Mouse (Mus musculus) liver, adult 2 months (tissue): Measurements from ENCODE around the gene Pofut2. TPM values are rescaled to one million over a fixed set of nuclear protein-coding genes. Genes with fewer than 3 reads are reported as not detected.
A peak's percentile ranks its signal among the peaks of the same experiment; 100 is the strongest.

Source experiments
- DNase-seq: peaks from one replicate; pipeline ENCODE4 v3.0.0-alpha.2; 2011; ENCODE audit warnings: low read depth, low spot score; ENCODE audit errors: extremely low read depth
- H3K27ac ChIP-seq: fragments of 200-500 bp; replicated peaks from 2 replicates; pipeline ENCODE4 v1.5.1; 2012; ENCODE audit warnings: low read depth, mild to moderate bottlenecking, control low read depth, inconsistent platforms, low read length; ENCODE audit not compliant: insufficient read depth
- H3K27me3 ChIP-seq: fragments of 200-500 bp; 2 replicates; pipeline ENCODE4 v1.6.1; 2012; ENCODE audit warnings: mild to moderate bottlenecking, moderate library complexity, low read length, inconsistent platforms; ENCODE audit not compliant: control insufficient read depth, insufficient read depth
- H3K36me3 ChIP-seq: fragments of 200-500 bp; 2 replicates; pipeline ENCODE4 v1.6.1; 2012; ENCODE audit warnings: low read length, inconsistent platforms; ENCODE audit not compliant: control insufficient read depth, insufficient read depth
- H3K4me1 ChIP-seq: fragments of 200-500 bp; 2 replicates; pipeline ENCODE4 v1.6.1; 2011; ENCODE audit warnings: low read length; ENCODE audit not compliant: control insufficient read depth, insufficient read depth
- H3K4me3 ChIP-seq: fragments of 200-500 bp; 2 replicates; pipeline ENCODE4 v1.5.1; 2011; ENCODE audit warnings: low read depth, mild to moderate bottlenecking, control low read depth, low read length, moderate library complexity; ENCODE audit not compliant: insufficient read depth
- H3K79me2 ChIP-seq: fragments of 200-500 bp; 2 replicates; pipeline ENCODE4 v1.6.1; 2012; ENCODE audit warnings: inconsistent platforms, mild to moderate bottlenecking, low read length, moderate library complexity; ENCODE audit not compliant: control insufficient read depth, insufficient read depth
- H3K9ac ChIP-seq: fragments of 200-500 bp; 2 replicates; pipeline ENCODE4 v1.6.1; 2012; ENCODE audit warnings: low read depth, mild to moderate bottlenecking, control low read depth, inconsistent platforms, low read length
- CTCF ChIP-seq: fragments of 200-500 bp; IDR thresholded peaks from 2 replicates; pipeline ENCODE4 v1.5.1; 2011; ENCODE audit warnings: low read depth, low read length, control low read depth
- POLR2A ChIP-seq: fragments of 200-500 bp; IDR thresholded peaks from 2 replicates; pipeline ENCODE4 v1.6.1; 2011; ENCODE audit warnings: low read length, control low read depth; ENCODE audit not compliant: insufficient read depth; ENCODE audit errors: extremely low read depth
- WGBS: fragments of 180-500 bp; shearing (Covaris S2); methylation state at CpG from one replicate; pipeline ENCODE4 v1.1.7; 2018; 5-methylcytosine and 5-hydroxymethylcytosine counted together
- polyA plus RNA-seq: library from polyadenylated mRNA; depleted of rRNA; stranded (reverse); fragments of >200 nt; gene quantifications from 2 replicates; pipeline ENCODE4 v1.2.3, GENCODE M21; 2012; rRNA removed
- total RNA-seq: library from RNA; depleted of rRNA; stranded (reverse); fragments of >200 nt; gene quantifications from 2 replicates; pipeline ENCODE4 v1.2.3, GENCODE M21; 2014; rRNA removed

The Pofut2 gene
- total and polyA plus RNA-seq, 2 experiments: 6.9 to 23.0 TPM

DNA sequence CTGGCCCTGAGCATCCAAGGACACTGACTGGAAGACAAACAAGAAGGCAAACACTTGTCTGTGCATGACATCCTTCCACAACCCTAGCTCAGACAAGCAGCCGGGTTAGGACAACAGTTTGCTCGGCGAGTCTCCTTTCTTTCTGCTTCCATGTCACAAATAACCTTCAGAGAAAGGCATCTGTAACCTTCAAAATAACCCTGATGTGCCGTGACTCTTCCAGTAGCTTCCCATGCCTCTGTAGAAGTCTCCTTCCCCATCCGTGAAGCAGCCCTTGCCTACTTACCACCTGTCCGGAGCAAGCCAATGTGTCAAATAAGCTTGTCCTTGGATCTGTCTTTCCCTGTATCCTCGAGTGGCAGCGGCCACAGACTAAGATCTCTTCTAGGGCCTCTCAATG lies 46.7 kb downstream of the Pofut2 start:
- no peak for DNase-seq
- Histone ChIP-seq H3K27ac (no peak overlapping the region), H3K79me2 (no peaks in the 10 kb centered on the region), H3K27me3 (no peaks in the 10 kb centered on the region), H3K9ac (no peak overlapping the region), H3K4me1 (no peaks in the 10 kb centered on the region), H3K36me3 (peaks cover 15% of the 10 kb centered on the region; the same call in 1 of the 2 replicates), H3K4me3 (no peak overlapping the region)
- WGBS: 81% methylated on average over 8 of the region's 8 CpGs
- no peak for TF ChIP-seq POLR2A
- TF ChIP-seq CTCF: no peak

DNA sequence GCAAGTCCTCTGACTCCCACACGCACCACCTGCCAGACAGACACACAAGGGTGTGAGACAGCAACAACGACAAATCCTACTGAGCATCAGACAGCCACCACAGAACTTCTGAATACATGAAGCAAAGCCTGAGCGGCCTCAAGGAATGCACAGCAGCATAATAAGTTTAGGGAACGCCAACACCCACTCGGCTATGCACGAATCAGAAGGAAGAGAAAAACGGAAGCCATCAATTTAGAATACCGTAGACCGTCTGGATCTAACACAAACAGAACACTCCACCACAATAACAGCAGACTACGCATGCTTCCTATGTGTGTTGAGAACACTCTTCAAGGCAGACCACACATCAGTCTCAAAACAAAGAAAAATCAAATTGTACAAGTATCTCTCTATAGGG lies 50.0 kb downstream of the Pofut2 start:
- no peaks in the 10 kb centered on the region for H3K4me1 ChIP-seq
- WGBS: 90% methylated on average over 10 of the region's 10 CpGs
- H3K36me3 ChIP-seq: peaks cover 16% of the 10 kb centered on the region
- no peak overlapping the region for H3K27ac ChIP-seq
- no peak overlapping the region for H3K4me3 ChIP-seq
- no peaks in the 10 kb centered on the region for H3K79me2 ChIP-seq
- H3K9ac ChIP-seq: no peak overlapping the region
- TF ChIP-seq POLR2A (no peak), CTCF (no peak)
- no peaks in the 10 kb centered on the region for H3K27me3 ChIP-seq
- no peak for DNase-seq

DNA sequence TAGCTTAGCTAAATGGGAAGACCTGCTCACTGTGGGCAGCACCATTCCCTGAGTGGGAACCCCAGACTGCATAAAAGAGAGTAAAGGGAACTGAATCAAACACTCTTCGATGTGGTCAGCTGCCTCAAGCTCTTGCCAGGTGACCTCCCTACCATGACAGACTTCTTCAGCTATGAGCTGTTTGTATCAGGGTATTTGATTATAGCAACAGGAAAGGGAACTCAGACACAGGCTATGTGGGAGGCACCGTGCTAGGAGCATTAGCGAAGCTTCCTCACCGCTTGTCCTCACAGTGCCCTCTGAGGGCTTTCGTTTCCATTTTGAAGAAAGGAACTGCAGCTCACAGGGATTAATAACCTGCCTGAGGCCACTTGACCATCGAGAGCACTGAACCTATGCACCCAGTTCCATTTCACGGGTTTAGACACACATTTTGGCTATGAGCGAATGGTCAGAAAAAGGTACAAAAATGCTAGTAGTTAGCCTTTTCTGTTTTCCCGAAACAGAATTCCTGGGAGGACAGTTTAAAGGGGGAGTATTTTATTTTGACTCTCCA lies 55.8 kb downstream of the Pofut2 start:
- 81% methylated on average over 9 of the region's 9 CpGs for WGBS
- no peaks in the 10 kb centered on the region for H3K27me3 ChIP-seq
- no peak overlapping the region for H3K27ac ChIP-seq
- no peaks in the 10 kb centered on the region for H3K79me2 ChIP-seq
- TF ChIP-seq CTCF: no peak
- H3K36me3 ChIP-seq: peaks cover 15% of the 10 kb centered on the region
- H3K4me1 ChIP-seq: no peaks in the 10 kb centered on the region
- DNase-seq: peak; percentile 10
- no peak overlapping the region for H3K4me3 ChIP-seq
- H3K9ac ChIP-seq: no peak overlapping the region

DNA sequence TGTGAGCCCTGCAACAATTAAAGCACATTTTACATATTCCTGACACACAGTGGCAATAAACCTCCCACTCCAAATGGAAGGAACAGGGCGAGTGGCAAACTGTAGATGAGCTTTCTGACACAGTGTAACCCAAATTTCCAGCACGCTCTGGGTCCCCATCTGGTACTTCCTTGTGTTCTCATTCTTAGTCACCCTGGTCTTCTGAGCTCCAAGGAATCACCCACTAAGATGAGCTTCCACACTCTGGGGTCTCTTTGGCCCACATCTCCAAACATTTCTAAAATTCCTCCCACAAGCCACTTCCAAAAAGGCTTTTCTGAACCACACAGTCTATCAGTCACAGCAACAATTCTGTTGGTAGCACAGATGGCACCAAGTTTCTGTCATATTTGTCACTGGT lies 56.7 kb downstream of the Pofut2 start:
- no peak overlapping the region for H3K4me3 ChIP-seq
- peaks cover 9% of the 10 kb centered on the region for H3K36me3 ChIP-seq
- no peak for TF ChIP-seq CTCF
- TF ChIP-seq POLR2A: no peak
- H3K9ac ChIP-seq: no peak overlapping the region
- WGBS: 97% methylated on average over 2 of the region's 2 CpGs
- H3K79me2 ChIP-seq: no peaks in the 10 kb centered on the region
- no peaks in the 10 kb centered on the region for H3K27me3 ChIP-seq
- no peak for DNase-seq
- no peaks in the 10 kb centered on the region for H3K4me1 ChIP-seq
- no peak overlapping the region for H3K27ac ChIP-seq

Other genes starting within 250 kb of the Pofut2 start
- 2.9 and 5.2 TPM in 2 replicates for gene Slc19a1, start 227.0 kb upstream of the Pofut2 start, total RNA-seq
- 14.8 and 15.9 TPM in 2 replicates for gene Slc19a1, start 227.0 kb upstream of the Pofut2 start, polyA plus RNA-seq
- 260 and 348 TPM in 2 replicates for gene Col18a1, start 92.7 kb upstream of the Pofut2 start, total RNA-seq
- 452 and 472 TPM in 2 replicates for gene Col18a1, start 92.7 kb upstream of the Pofut2 start, polyA plus RNA-seq
- gene Adarb1, start 159.1 kb downstream of the Pofut2 start, total RNA-seq: 10.4 and 12.2 TPM in 2 replicates
- 4.6 TPM in 2 replicates for gene Adarb1, start 159.1 kb downstream of the Pofut2 start, polyA plus RNA-seq